Mouse (Mus musculus): ENCODE results near the gene Rnf114. TPM values are rescaled to one million over a fixed set of nuclear protein-coding genes. Genes with fewer than 3 reads are reported as not detected.

The Rnf114 gene
- 90.8 and 93.6 TPM in 2 replicates for polyA plus RNA-seq (2015; fragmentation: Nextera tagmentation; extraction: Ambion mirVana)

DNA sequence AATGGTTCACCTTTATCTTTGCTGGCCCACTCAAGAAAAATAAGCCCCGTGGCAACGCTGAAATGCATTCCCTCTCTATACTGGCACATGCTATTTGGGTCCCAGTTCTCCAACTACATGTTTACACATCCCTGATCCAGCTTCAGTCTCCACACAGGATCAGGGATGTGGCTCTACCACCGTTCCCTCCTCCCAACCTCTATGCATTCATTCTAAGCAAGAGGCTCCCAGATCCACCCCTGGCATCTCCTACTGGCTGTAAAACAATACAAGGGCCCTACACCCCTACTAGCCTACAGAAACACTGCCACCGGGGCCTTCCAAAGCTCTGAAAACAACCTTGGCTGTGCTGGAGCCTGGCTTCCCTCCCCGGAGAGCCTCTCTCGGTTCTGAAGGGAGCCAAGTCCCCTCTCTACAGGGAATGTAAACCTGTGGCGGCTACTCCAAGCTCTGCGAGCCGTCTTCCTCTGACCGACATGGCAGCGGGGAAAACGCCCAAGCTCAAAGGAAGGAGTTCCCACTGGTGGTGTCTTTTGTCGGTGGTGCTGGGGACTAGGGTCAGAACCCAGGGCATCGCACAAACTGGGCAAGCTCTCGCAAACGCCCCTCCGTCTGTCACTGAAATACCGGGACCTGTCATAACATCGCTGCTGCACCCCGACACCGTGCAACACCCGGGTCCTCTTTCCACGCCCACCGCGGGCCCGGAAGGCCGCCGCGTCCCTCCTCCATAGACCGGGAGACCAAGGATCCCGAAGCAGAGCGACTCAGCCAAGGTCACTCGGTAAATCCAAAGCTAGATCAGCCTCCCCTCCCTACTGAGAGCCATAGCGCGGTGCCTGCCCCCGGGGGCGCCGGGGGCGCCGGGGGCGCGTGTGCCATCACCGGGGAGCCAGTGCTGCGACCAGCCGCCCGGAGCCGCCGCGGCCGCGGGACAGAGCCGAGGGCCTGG, at the start of gene Rnf114:
Rnf114 (plus strand) TSS at position 889 of the 952 bp plus-strand sequence.
- WGBS: 4% methylated on average over 52 of the region's 52 CpGs
- peak within 1 kb of the TSS; percentile 100 for H3K4me3 ChIP-seq
- H3K4me1 ChIP-seq: peaks cover 28% of the 10 kb centered on the region
- H3K9me3 ChIP-seq: no peaks in the 10 kb centered on the region
- H3K9ac ChIP-seq: peak within 1 kb of the TSS; percentile 95
- no peaks in the 10 kb centered on the region for H3K27me3 ChIP-seq
- H3K27ac ChIP-seq: peak within 1 kb of the TSS; percentile 94
- H3K36me3 ChIP-seq: peaks cover 21% of the 10 kb centered on the region
- H3K4me2 ChIP-seq (replicated peaks): peak within 1 kb of the TSS; percentile 98
- ATAC-seq (ENCODE audit: low FRiP score, low read depth): peak; percentile 57

DNA sequence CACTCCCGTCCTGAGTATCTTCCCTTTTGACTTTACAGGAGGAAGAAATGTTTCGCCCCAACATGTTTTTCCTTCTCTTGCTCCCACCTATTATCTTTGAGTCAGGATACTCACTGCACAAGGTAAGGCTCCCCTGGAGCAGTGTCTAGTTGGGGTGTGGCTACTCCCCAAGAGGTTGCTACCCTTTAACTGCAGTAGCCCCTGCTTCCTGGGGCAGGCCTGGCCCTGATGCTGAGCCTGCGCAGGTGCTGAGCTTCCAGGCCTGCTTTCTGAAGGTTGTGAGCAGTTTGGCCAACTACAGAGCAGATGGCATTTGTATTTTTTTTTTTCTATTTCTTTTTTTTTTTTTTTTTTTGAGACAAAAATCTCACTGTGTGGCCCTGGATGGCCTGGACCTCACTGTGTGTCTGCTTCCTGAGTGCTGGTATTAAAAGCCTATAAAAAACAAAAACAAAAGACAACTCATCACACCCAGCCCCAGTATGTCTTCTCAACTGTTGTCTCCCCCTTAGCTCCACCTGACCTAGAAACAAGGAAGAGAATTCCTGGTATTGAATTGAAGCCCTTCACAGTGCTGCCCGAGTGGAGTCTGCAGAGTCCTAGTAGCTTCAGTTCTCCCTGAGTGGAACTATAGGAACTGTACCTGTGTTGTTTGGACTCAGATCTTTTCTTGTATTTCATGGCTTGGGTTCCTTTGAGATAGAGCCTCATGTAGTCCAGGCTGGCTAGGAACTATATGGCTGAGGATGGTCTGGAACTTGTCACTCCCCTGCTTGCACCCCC, 48.8 kb upstream of the Rnf114 start:
- no peaks in the 10 kb centered on the region for H3K27me3 ChIP-seq
- H3K36me3 ChIP-seq: peaks cover 78% of the 10 kb centered on the region
- no peaks in the 10 kb centered on the region for H3K9me3 ChIP-seq
- 88% methylated on average over 4 of the region's 4 CpGs for WGBS
- ATAC-seq (ENCODE audit: low FRiP score, low read depth): no peak
- no peak overlapping the region for H3K9ac ChIP-seq
- H3K4me1 ChIP-seq: no peaks in the 10 kb centered on the region
- H3K4me2 ChIP-seq (replicated peaks): no peak overlapping the region
- no peak overlapping the region for H3K27ac ChIP-seq
- H3K4me3 ChIP-seq: no peak overlapping the region

DNA sequence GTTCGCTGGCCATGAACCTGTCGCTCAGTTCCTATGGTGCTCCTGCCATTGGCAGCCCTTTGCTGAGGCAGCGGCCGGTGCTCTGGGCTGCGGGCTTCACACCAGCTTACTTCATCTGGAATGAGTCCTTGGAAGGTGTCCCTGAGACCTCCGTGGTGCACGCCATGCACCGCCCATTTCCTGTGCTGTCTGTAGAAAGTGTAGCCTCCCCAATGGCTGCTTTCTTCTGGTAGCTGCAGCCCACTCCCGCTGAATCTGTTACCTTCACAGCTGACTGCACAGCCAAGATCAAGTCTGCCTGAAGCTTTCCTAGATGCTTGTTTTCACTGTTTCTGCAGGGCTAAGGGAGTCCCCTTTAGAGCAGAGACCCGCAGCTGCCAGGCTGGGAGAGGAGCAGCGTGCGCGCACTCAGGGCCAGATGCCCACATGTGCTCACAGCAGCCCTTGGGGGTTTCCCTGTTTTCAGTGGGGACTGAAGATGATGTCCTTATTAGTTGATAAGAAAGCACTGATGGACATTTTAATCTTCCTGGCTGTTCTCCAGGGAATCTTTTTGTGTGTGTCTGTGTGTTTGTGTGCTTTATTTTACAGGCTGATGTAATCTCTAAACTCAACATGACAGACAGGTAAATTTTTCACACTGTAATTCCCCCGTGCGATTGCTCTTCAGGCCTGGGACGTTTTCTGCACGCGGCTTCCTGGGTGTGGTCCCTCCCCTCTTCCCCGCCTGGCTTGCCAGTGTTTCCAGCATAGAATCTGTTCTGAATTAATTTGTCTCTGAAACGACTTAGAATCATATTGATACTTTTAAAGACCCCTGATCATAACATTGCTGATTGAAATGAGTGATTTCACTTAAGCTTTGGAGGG, 46.3 kb upstream of the Rnf114 start:
- 0 out of 2 replicates have a peak, but pooled peaks have one; percentile 24 for ATAC-seq (ENCODE audit: low FRiP score, low read depth)
- Histone ChIP-seq H3K27me3 (no peaks in the 10 kb centered on the region), H3K9me3 (no peaks in the 10 kb centered on the region), H3K27ac (peak overlapping the region; percentile 15; the same call in 1 of the 2 replicates), H3K36me3 (peaks cover 85% of the 10 kb centered on the region), H3K4me3 (no peak overlapping the region), H3K4me1 (no peaks in the 10 kb centered on the region), H3K9ac (peak overlapping the region; percentile 14; the same call in 1 of the 2 replicates), H3K4me2 (replicated peaks) (no peak overlapping the region)
- 81% methylated on average over 20 of the region's 20 CpGs for WGBS

DNA sequence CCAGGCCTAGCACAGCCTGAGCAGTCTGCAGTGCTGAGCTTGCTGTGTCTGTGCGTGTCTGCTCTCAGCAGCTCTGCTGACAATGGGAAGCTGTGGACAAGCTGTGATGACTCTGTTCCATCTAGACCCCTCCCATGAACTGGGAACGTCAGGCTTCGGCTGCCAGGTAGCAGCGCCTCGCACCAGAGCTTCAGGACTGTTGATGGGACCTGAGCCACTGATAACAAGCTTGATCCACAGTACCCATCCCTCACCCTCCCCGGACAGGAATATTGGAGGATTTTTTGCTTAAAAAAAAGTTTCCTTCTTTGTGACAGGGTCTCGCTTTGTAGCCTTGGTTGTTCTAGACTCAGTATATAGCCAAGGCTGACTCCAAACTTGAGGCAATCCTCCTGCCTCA, 45.2 kb upstream of the Rnf114 start:
- Histone ChIP-seq H3K9me3 (no peaks in the 10 kb centered on the region), H3K36me3 (peaks cover 82% of the 10 kb centered on the region), H3K27ac (no peak overlapping the region), H3K4me2 (replicated peaks) (no peak overlapping the region), H3K4me1 (no peaks in the 10 kb centered on the region), H3K4me3 (no peak overlapping the region), H3K9ac (no peak overlapping the region), H3K27me3 (no peaks in the 10 kb centered on the region)
- no peak for ATAC-seq (ENCODE audit: low FRiP score, low read depth)
- 90% methylated on average over 7 of the region's 7 CpGs for WGBS

DNA sequence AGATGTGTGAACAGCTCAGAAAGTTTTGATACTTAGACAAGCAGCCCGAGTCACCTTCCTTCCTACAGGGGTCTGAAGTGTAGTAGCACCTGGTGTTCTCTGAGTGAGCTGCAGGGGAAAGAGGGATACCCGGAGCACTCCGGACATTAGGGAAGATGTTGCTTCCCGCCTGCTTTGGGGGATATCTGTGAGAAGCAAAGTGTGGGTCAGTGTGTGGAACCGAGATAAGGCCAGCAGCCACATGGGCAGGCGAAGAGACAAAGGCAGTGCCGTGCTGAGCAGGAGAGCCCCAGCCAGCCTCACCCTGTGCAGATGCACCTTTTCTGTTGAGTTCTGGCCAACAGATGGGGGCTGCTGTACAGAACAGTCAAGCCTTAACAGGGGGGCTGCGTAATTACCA, 44.8 kb upstream of the Rnf114 start:
- Histone ChIP-seq H3K9ac (no peak overlapping the region), H3K4me3 (no peak overlapping the region), H3K27me3 (no peaks in the 10 kb centered on the region), H3K27ac (no peak overlapping the region), H3K4me2 (replicated peaks) (no peak overlapping the region), H3K4me1 (no peaks in the 10 kb centered on the region), H3K9me3 (no peaks in the 10 kb centered on the region), H3K36me3 (peaks cover 79% of the 10 kb centered on the region)
- ATAC-seq (ENCODE audit: low FRiP score, low read depth): no peak
- WGBS: 89% methylated on average over 8 of the region's 8 CpGs

DNA sequence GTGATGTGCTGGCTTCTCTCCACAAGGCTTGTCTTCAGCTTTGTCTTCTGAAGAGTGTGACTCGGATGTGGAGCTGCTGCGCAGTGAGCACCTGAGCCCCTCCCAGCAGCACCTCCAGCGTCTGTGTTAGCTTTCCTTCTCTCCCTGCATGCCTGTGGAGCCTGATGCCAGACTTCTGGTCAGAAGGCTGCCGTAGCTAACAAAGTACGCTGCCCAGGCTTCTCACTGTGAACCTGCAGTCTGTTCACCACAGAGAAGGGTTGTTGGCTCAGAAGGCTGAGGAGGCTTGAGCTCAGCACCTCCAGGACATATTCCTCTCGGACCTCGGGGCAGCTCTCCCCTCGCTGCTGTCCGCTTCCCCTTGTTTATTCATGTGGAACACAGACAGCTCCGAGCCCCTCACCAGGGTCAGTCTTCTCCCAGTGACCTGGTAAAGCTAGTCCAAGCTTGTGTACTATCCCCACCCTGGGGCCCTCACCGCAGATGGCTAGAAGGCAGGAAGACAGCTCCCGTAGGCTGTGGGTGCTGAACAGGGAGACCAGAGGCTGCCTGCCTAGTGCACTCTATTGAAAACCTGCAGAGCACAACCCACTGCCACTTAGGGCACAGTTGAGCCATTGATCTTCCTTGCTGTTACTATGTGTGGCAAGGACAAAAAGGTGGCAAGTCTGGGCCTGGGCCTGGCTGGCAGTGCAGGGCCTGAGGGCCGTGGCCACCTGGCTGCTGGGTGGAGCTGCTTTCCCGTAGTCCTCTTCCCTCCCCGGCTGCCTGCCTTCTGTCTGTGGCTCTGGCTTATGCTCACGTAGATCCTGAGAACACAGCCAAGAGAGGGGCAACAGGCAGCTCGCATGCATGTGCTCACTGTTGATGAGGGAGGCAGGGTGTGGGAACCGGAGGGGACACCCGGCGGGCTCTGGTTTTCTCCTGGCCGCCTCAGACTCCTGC, 42.8 kb upstream of the Rnf114 start:
- H3K27me3 ChIP-seq: no peaks in the 10 kb centered on the region
- ATAC-seq (ENCODE audit: low FRiP score, low read depth): no peak
- no peak overlapping the region for H3K4me2 ChIP-seq (replicated peaks)
- peaks cover 81% of the 10 kb centered on the region for H3K36me3 ChIP-seq
- H3K9me3 ChIP-seq: no peaks in the 10 kb centered on the region
- WGBS: 90% methylated on average over 21 of the region's 21 CpGs
- H3K27ac ChIP-seq: no peak overlapping the region
- H3K4me3 ChIP-seq: no peak overlapping the region
- no peak overlapping the region for H3K9ac ChIP-seq
- H3K4me1 ChIP-seq: no peaks in the 10 kb centered on the region

DNA sequence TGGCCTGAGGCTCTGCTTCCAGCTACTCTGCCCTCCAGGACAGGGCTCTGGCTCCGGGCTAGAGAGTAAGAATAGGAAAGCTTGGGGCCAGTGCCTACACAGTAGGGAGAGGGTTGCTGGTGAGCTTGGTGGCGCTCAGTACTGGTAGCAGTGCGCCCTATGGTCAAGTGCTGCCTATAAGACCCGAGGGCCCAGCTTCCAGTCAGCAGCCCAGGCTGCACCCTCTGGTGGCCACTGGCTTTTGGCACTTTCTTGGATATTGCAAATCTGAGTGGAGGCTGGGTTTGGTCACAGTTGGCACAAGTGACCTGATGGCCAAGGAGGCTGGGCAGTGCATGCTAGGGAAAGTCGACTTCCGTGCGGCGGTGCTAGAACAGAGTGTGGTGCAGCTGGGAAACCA, 41.8 kb upstream of the Rnf114 start:
- 91% methylated on average over 8 of the region's 8 CpGs for WGBS
- Histone ChIP-seq H3K4me1 (no peaks in the 10 kb centered on the region), H3K27ac (no peak overlapping the region), H3K4me2 (replicated peaks) (no peak overlapping the region), H3K9me3 (no peaks in the 10 kb centered on the region), H3K9ac (no peak overlapping the region), H3K36me3 (peaks cover 80% of the 10 kb centered on the region), H3K27me3 (no peaks in the 10 kb centered on the region), H3K4me3 (no peak overlapping the region)
- no peak for ATAC-seq (ENCODE audit: low FRiP score, low read depth)

DNA sequence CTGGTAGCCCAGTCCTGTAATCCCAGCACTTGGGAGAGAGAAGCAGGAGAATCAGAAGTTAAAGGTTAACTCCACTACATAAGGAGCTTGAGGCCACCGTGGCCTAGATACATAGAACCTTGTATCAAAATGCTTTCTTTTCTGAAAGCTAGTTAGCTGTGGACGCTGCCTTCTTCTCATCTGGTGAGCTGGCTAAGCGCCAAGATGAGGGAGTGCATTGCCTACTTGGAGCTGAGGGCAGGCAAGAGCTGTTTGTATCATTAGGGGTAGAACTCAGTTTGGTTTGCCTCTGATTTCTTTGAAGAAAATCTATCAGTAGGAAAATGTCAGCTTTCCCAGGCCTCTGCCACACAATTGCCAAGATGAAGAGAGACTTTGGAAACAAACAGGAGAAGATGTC, 38.6 kb upstream of the Rnf114 start:
- Histone ChIP-seq H3K9me3 (no peaks in the 10 kb centered on the region), H3K4me2 (replicated peaks) (no peak overlapping the region), H3K36me3 (peaks cover 85% of the 10 kb centered on the region), H3K27me3 (no peaks in the 10 kb centered on the region), H3K4me3 (no peak overlapping the region), H3K4me1 (no peaks in the 10 kb centered on the region), H3K27ac (no peak overlapping the region), H3K9ac (no peak overlapping the region)
- no peak for ATAC-seq (ENCODE audit: low FRiP score, low read depth)
- WGBS: 81% methylated on average over 3 of the region's 3 CpGs

DNA sequence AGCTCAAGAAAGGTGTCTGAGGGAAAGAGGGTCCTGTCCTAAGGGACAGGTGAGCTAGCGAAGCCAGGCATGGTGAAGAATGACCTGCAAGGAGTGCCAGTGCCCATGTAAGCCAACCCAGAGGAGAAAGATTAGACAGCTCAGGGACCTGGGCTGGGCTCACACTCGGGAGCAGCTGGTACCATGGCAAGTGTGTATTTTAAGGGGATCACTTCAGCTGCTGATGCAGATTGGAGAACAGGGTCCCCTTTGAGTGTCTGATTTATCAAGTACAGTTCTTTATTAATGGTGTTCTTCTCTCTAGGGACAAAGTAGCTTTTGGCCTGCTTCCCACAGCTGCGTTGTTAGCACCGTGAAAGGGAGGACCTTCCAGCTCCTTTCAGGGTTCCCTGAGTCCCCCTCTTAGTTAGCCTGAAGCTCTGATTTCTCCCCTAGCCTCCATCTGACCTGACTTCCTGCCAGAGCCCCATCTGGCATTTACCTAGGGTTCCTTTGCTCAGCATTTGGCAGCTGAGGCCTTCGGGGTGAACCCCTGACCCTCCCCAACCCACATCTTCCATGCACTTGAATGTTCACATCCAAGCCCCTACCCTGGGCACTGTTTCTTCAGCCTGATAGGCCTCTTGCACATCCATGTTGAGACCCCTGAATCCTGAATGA, 36.0 kb upstream of the Rnf114 start:
- Histone ChIP-seq H3K27me3 (no peaks in the 10 kb centered on the region), H3K4me3 (no peak overlapping the region), H3K4me1 (no peaks in the 10 kb centered on the region), H3K9me3 (no peaks in the 10 kb centered on the region), H3K4me2 (replicated peaks) (no peak overlapping the region), H3K36me3 (peaks cover 85% of the 10 kb centered on the region), H3K27ac (no peak overlapping the region), H3K9ac (no peak overlapping the region)
- WGBS: 89% methylated on average over 5 of the region's 5 CpGs
- no peak for ATAC-seq (ENCODE audit: low FRiP score, low read depth)

DNA sequence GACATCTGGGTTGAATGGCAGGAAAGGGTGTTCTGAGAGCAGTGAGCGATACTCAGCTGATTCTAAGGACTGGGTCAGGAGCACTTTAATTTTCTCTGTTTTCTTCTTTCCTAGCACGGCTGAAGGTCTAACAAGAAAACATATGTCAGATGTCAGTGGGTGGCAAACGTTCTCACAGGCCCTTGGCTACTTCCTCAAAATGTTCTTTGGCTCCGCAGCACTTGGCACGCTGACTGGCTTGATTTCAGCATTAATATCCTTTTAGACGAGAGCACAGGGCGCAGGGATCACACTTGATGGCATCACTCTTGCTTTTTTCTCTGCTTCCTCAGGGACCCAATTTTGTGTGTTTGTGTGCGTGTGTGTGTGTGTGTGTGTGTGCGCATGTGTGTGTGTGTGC, 35.2 kb upstream of the Rnf114 start:
- Histone ChIP-seq H3K9ac (no peak overlapping the region), H3K27me3 (no peaks in the 10 kb centered on the region), H3K4me3 (no peak overlapping the region), H3K9me3 (no peaks in the 10 kb centered on the region), H3K4me2 (replicated peaks) (no peak overlapping the region), H3K36me3 (peaks cover 88% of the 10 kb centered on the region), H3K27ac (no peak overlapping the region), H3K4me1 (no peaks in the 10 kb centered on the region)
- ATAC-seq (ENCODE audit: low FRiP score, low read depth): no peak
- WGBS: 93% methylated on average over 9 of the region's 9 CpGs

Data from limb, embryonic 13.5 days (tissue).